Mouse (Mus musculus) layer of hippocampus, adult 9-11 months (tissue): ENCODE results near the gene Tmem179.

Source experiments
- DNase-seq: peaks from one replicate; pipeline ENCODE4 v3.0.0; 2022

Gene Tmem179

GRCm38 (mm10) chr12:112537233-112537632, 20.7 kb upstream of the Tmem179 start:
- no peak for DNase-seq

DNA sequence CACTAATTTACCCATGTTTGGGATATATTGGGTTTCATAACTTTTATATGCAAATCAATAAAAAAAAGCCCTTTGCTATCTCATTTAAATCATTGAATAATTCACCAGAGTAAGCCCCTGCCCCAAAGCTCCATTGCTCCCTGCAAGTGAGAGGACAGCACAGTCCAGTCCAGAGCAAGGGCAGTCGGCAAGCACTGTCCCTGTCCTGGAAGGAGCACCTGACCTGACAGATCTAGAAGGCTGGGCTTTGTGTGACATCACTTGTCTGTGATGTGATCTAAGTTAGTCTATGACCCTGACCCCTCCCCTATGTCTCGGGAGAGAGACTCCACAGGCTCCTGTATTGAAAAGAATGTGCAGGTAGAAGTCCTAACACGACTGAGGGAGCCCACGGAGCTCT, 17.2 kb upstream of the Tmem179 start:
- no peak for DNase-seq

- DNase-seq: no peak
These were observed 1.6 kb upstream of the Tmem179 start for GRCm38 (mm10) chr12:112518105-112518504.

DNA sequence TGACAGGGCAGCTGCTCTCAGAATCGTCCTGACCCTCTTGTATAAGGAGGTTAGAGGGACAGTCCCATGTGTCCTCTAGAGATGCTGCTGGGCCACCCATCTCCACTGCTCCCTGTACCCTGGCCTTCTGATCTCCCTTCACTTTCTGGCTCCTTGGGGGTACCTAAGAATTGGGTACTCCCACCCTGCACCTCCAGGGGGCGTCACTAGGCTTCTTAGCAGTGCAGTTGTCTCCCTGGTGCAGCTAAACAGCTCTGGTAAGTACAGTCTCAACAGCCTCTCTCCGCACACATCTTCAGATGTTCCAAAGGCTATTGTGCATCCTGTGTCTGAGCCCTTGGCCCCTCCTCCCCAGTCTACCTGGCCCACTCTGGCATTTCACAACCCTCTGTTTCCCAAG, 1.6 kb downstream of the Tmem179 start:
- DNase-seq: no peak

- peak; percentile 58 for DNase-seq
These were observed 5.7 kb downstream of the Tmem179 start for GRCm38 (mm10) chr12:112510733-112511372.

DNA sequence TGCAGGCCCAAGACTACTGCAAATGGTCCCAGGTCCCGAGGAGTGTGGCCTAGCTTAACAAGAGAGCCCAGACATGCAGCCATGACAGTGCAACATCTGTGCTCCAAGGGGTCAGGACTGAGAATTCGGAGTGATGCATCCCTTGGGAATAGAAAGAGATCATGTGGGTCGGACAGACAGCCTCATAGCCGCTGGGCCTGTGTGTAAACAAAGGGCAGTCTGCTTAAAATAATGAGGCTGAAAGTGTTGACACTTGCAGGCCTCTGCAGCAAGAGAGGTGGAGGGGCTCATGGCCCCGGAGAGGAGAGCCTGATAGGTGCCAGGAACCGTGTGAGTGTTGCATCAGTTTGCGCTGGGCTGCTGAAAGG, 6.2 kb downstream of the Tmem179 start:
- DNase-seq: no peak

DNA sequence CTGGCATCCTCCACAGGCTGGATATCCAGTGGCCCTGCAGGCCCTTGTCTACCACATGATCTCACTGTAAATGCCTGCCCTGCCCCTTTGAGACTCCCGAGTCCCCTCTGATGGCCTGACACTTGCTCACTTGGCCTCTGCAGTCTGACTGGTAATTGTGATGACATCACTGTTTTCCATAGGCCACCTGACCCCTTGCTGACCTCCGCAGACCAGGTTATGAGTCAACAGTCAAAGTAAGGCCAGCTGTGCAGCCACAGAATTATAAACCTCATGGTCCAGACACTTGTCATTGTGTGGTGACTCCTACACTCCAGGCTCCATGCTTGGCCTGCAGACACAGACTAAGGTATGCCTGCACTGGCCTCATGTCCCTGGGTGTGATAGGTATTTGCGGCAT, 8.6 kb downstream of the Tmem179 start:
- no peak for DNase-seq

DNA sequence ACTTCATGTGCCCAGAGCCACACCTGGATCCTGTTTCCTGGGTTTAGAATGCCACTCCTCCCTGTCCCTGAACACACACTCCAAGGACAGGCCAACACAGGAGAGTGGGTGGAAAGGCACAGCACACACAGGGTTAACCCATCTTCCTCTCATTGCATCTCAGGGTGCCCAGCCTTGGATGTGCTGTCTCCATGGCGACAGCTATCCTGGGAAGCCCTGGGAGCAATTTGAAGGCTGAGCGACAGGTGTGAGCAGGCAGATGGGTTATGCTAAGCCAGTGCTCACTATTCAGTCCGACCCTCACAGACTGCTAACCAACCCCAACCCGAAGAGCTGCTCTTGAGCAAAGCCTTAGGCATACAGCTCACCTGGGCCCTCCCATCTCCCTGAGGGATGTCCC, 9.3 kb downstream of the Tmem179 start:
- no peak for DNase-seq

- DNase-seq: no peak
These were observed 10.3 kb downstream of the Tmem179 start for GRCm38 (mm10) chr12:112506267-112506666.

- no peak for DNase-seq
These were observed 13.4 kb downstream of the Tmem179 start for GRCm38 (mm10) chr12:112503003-112503771.

DNA sequence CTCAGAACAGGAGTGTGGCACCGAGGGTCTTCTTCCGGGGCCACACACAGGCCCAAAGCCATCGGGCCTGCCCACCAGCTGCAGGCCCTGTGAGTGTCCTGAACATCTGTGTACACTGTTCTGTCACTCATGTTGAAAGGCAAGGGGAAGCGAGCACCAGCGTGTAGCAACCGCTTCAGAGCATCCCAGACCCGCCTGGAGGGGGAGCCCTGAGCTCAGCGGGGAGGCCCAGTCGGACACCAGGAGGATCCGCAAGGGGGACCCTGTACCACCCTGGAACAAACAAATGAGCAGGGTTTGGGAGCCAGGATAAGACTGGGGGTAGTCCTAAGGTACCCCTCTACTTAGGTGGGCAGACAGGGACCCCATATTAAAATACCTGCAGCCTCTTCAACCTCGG, 17.9 kb downstream of the Tmem179 start:
- no peak for DNase-seq

DNA sequence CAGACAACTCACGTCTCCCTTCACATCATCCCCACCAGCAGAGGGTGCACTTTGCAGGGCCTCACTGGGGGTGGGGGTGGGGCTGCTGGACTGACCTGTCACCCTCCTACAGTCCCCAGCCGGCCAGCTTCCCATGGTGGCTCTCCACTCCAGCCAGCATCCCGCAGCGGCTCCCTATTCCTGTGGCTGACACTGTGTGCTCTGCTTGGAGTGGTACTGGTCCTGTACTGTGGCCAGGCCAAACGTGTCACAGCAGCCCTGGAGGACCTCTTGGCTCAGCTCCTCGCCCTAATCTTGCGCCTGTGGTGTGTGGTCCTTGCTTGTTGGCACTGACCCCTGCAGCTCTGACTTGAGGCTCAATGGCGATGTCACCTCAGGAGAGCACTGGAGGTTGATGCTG, 18.8 kb downstream of the Tmem179 start:
- DNase-seq: no peak

DNA sequence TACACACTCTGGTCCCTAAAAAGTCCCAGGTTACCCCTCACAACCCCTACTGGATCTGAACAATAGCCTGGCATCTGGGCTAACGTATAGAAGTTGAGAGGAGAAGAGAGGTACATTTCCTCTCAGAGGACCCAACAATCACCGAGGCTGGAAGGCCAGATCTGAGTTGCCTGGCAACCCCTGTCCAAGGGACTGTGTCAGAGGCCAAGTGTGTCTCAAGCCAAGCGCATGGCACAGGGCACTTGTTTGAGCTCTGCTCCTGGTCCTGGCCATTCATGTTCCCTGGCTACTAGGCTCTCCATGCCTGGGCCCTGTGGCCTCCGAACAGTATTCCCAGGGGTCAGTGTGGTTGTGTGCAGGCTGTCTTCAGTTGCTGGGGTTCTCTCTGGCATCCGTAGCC, 20.4 kb downstream of the Tmem179 start:
- no peak for DNase-seq

DNA sequence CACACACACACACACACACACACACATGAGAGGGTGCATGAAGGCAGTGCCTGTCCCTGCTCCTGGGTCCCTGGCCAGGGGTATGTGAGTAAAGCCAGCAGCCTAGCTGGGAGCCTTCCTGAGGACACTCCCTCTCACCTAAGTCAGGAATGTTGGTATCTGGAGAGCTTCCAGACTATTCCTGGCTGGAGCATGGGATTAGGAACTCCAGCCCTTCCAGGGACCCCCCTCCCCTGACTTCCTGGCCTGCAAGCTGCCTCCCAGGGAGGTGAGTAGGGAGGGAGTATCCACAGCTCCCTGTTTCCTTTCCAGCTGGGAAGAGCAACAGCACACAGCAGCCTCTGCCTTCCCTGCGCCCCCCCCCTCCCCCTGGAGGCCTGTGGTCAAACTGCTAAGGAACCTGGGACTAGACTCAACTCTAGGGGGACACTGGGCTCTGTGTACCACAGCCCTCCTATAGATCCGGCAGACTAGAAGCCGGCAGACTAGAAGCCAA, 26.1 kb downstream of the Tmem179 start:
- no peak for DNase-seq

- no peak for DNase-seq
These were observed 27.0 kb downstream of the Tmem179 start for GRCm38 (mm10) chr12:112489535-112489934.

DNA sequence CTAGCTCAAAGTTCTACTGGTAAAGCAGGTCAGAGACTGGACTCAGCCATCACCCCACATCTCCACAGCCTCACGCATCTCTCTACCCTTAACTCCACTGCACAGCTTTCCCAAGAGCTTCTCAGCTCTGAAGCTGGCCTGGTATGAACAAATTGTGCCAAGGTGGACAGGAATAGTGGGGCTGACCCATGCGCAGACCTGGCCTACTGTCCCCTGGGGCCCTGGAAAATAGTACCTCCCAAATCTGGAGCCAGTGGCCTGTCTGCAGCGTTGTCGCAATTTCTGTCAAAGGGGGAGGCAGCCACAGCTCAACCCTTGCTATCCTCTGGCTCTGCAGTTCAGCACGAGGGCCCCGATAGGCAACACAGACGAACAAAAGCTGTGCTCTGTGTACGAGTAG, 27.4 kb downstream of the Tmem179 start, which contains the start of gene A530016L24Rik:
A530016L24Rik (plus strand) TSS at position 315 of the 400 bp plus-strand sequence.
- DNase-seq: no peak

GRCm38 (mm10) chr12:112473777-112474176, 42.8 kb downstream of the Tmem179 start:
- peak; percentile 67 for DNase-seq

DNA sequence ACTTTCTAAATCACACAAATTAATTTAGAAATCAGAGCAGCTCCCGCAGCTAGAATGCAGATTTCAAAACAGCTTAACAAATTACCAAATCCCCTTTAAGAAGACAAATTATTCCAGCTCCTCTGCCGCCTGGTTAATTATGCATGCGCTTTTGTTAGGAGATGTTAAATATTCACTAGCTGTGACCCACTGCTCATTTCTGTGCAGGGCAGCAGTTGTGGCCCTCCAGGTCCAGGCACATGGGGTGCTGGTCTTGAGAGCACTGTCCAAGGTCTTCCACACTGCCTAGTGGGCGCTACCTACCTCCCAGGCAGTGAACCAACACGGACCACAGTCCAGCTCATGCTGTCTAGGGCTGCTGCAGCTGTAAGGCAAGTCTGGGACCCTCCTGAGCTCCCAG, 46.3 kb downstream of the Tmem179 start:
- DNase-seq: no peak

- DNase-seq: no peak
These were observed 47.2 kb downstream of the Tmem179 start for GRCm38 (mm10) chr12:112469393-112469792.

DNA sequence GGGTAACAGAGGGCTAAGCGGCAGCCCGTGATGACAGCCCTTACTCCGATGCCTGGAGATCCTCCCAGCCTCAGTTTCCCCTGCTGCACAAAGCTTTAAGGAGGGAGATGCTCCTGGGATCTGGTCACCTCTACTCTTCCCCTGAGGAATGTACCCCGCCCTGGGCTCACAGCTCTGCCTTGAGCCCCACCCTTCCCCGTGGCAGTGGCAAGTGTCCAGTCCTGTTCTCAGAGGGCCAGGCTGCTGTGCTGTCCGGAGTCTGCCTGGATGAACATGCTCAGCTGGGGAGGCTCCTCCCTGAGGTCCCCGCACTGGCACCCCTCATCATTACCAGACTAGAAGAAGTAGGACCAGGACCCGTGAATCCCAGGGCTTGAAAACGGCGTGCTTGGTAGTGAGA, 49.2 kb downstream of the Tmem179 start:
- no peak for DNase-seq

- no peak for DNase-seq
These were observed 50.6 kb downstream of the Tmem179 start for GRCm38 (mm10) chr12:112465928-112466327.

- no peak for DNase-seq
These were observed 52.0 kb downstream of the Tmem179 start for GRCm38 (mm10) chr12:112464516-112464915.

GRCm38 (mm10) chr12:112463750-112464444, 52.6 kb downstream of the Tmem179 start:
- no peak for DNase-seq

- DNase-seq: no peak
These were observed 53.3 kb downstream of the Tmem179 start for GRCm38 (mm10) chr12:112463209-112463608.
